Mouse (Mus musculus) mesoderm, embryonic 11.5 days (tissue): ENCODE results near the gene Map2k6.

Experiments used
- DNase-seq: peaks from one replicate; pipeline ENCODE4 v3.0.0-alpha.2; 2012; ENCODE audit warnings: low read depth, low spot score

Gene Map2k6

GRCm38 (mm10) chr11:110403602-110404001, 4.7 kb downstream of the Map2k6 start:
- no peak for DNase-seq

- DNase-seq, result no peak
Observed at GRCm38 (mm10) chr11:110405607-110406006, 6.7 kb downstream of the Map2k6 start.

- no peak for DNase-seq
Observed at GRCm38 (mm10) chr11:110409131-110409530, 10.2 kb downstream of the Map2k6 start.

GRCm38 (mm10) chr11:110409776-110410175, 10.9 kb downstream of the Map2k6 start:
- no peak for DNase-seq

GRCm38 (mm10) chr11:110411596-110411995, 12.7 kb downstream of the Map2k6 start:
- no peak for DNase-seq

GRCm38 (mm10) chr11:110414263-110414662, 15.3 kb downstream of the Map2k6 start:
- DNase-seq, result no peak

- no peak for DNase-seq
Observed at GRCm38 (mm10) chr11:110416691-110417090, 17.8 kb downstream of the Map2k6 start.

- no peak for DNase-seq
Observed at GRCm38 (mm10) chr11:110420463-110420862, 21.5 kb downstream of the Map2k6 start.

- DNase-seq, result no peak
Observed at GRCm38 (mm10) chr11:110426572-110427145, 27.7 kb downstream of the Map2k6 start.

- no peak for DNase-seq
Observed at GRCm38 (mm10) chr11:110427159-110427561, 28.2 kb downstream of the Map2k6 start.

- no peak for DNase-seq
Observed at GRCm38 (mm10) chr11:110428999-110429398, 30.1 kb downstream of the Map2k6 start.

GRCm38 (mm10) chr11:110429837-110430418, 31.0 kb downstream of the Map2k6 start:
- DNase-seq, result no peak

GRCm38 (mm10) chr11:110435839-110436556, 37.1 kb downstream of the Map2k6 start:
- DNase-seq, result no peak

GRCm38 (mm10) chr11:110436998-110437397, 38.1 kb downstream of the Map2k6 start:
- DNase-seq, result no peak

- no peak for DNase-seq
Observed at GRCm38 (mm10) chr11:110438135-110438534, 39.2 kb downstream of the Map2k6 start.

GRCm38 (mm10) chr11:110438700-110439296, 39.9 kb downstream of the Map2k6 start:
- peak; percentile 48 for DNase-seq

- peak; percentile 53 for DNase-seq
Observed at GRCm38 (mm10) chr11:110439354-110439753, 40.4 kb downstream of the Map2k6 start.

GRCm38 (mm10) chr11:110444576-110444975, 45.7 kb downstream of the Map2k6 start:
- DNase-seq, result no peak

GRCm38 (mm10) chr11:110448131-110448725, 49.3 kb downstream of the Map2k6 start:
- DNase-seq, result peak; percentile 71

GRCm38 (mm10) chr11:110448726-110449161, 49.8 kb downstream of the Map2k6 start:
- DNase-seq, result no peak

GRCm38 (mm10) chr11:110449183-110449582, 50.3 kb downstream of the Map2k6 start:
- peak; percentile 73 for DNase-seq
